Mouse (Mus musculus) forebrain, embryonic 14.5 days (tissue): ENCODE measurements around the gene Tlr7. TPM values are rescaled to one million over a fixed set of nuclear protein-coding genes. Genes with fewer than 3 reads are reported as not detected.
"Not testable (repeated sequence)": the region's sequence is repeated elsewhere in the genome, so short reads cannot be mapped to it uniquely, and the experiment has no call there.

Experiments used
- ATAC-seq: fragments of 200-750 bp; cut with Nextera tagmentation; 2 replicates; pipeline ENCODE4 v1.8.0; 2017; ENCODE audit warnings: mild to moderate bottlenecking, moderate library complexity
- DNase-seq: peaks from one replicate; pipeline ENCODE4 v3.0.0-alpha.2; 2015; ENCODE audit warnings: low spot score
- H3K27ac ChIP-seq: fragments of 300-500 bp; sonication (generic); 2 replicates; pipeline ENCODE4 v1.5.1; 2014; ENCODE audit warnings: low read depth, mild to moderate bottlenecking, control low read depth, low read length, moderate library complexity
- H3K27me3 ChIP-seq: fragments of 300-500 bp; sonication (generic); replicated peaks from 2 replicates; pipeline ENCODE4 v1.6.1; 2014; ENCODE audit warnings: low read length, control low read depth, mixed read lengths; ENCODE audit not compliant: control insufficient read depth, insufficient read depth
- H3K36me3 ChIP-seq: fragments of 300-500 bp; sonication (generic); 2 replicates; pipeline ENCODE4 v1.6.1; 2014; ENCODE audit warnings: low read length, control low read depth; ENCODE audit not compliant: control insufficient read depth, insufficient read depth
- H3K4me1 ChIP-seq: fragments of 300-500 bp; sonication (generic); 2 replicates; pipeline ENCODE4 v1.6.1; 2014; ENCODE audit warnings: antibody characterized with exemption, low read length, control low read depth; ENCODE audit not compliant: control insufficient read depth, insufficient read depth
- H3K4me2 ChIP-seq: fragments of 300-500 bp; sonication (generic); 2 replicates; pipeline ENCODE4 v1.6.1; 2014; ENCODE audit warnings: mild to moderate bottlenecking, control low read depth, low read length
- H3K4me3 ChIP-seq: fragments of 300-500 bp; sonication (generic); 2 replicates; pipeline ENCODE4 v1.5.1; 2014; ENCODE audit warnings: low read depth, low read length, control low read depth
- H3K9ac ChIP-seq: fragments of 300-500 bp; sonication (generic); 2 replicates; pipeline ENCODE4 v1.6.1; 2014; ENCODE audit warnings: mild to moderate bottlenecking, low read length, control low read depth, moderate library complexity
- H3K9me3 ChIP-seq: fragments of 300-500 bp; sonication (generic); replicated peaks from 2 replicates; pipeline ENCODE4 v1.6.1; 2016; ENCODE audit warnings: low read length, control low read depth, mixed read lengths; ENCODE audit not compliant: control insufficient read depth
- WGBS: fragments of 180-500 bp; shearing (Covaris S2); extraction: QIAGEN DNeasy Blood & Tissue Kit; methylation state at CpG from one replicate; pipeline ENCODE4 v1.1.7; 2014; 5-methylcytosine and 5-hydroxymethylcytosine counted together
- polyA plus RNA-seq: library from polyadenylated mRNA; unstranded; fragments of >200 nt; fragmentation: Nextera tagmentation; extraction: Ambion mirVana; gene quantifications from 2 replicates; pipeline ENCODE4 v1.2.1, GENCODE M21; 2014

The Tlr7 gene
- polyA plus RNA-seq = 0.48 and 1.7 TPM in 2 replicates

DNA sequence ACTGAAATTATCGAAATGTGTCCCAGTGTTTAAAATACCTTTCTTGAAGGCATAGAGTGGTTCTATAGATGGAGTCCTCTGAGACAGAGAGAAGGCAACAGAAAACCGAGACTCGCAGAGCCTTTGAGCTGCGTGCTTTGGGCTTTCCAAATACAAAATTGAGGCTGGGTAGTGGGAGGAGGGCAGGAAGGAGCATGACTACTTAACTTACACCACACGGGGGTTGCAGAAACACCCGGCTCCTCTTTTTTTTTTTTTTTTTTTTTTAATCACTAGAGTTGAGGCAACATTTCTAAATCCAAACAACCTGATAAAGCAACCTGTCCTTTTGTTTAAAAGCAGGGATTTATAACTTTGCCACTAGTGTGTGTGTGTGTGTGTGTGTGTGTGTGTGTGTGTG, at the start of gene Tlr7:
Gene Tlr7, minus strand, starts transcription at position 160 of the 400 bp plus-strand sequence.
- no peak for DNase-seq

DNA sequence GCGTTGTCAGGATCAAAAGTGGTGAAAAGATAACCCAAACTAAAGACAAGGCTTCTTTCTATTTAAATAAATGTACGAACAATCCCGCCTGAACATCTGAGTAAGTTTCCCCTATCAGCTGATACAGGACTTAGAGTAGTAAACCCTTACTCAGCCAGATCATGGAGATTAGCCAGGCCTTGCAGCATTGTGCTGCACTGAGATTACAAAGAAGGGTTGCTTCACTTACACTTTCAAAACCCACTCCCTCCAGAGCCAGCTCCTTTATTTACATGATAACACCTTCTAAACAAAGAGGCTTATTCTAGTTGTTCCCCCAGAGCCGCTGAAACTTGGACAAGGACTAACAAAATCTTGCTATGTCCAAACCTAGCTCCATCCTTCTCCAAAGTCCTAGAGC, 49.7 kb upstream of the Tlr7 start:
- ATAC-seq = no peak
- no peak for DNase-seq
- Histone ChIP-seq H3K4me3 (no peak overlapping the region), H3K9ac (no peak overlapping the region), H3K27ac (no peak overlapping the region), H3K36me3 (no peaks in the 10 kb centered on the region), H3K4me1 (no peaks in the 10 kb centered on the region), H3K4me2 (no peak overlapping the region), H3K9me3 (no peaks in the 10 kb centered on the region), H3K27me3 (no peaks in the 10 kb centered on the region)
- WGBS = 57% methylated on average over 4 of the region's 4 CpGs

More for the DNA sequence above, at the start of gene Tlr7:
- Histone ChIP-seq H3K4me1 (no peaks in the 10 kb centered on the region), H3K36me3 (no peaks in the 10 kb centered on the region), H3K4me3 (no peak within 1 kb of the TSS), H3K9me3 (no peaks in the 10 kb centered on the region), H3K4me2 (no peak within 1 kb of the TSS), H3K9ac (no peak within 1 kb of the TSS), H3K27ac (no peak within 1 kb of the TSS), H3K27me3 (no peaks in the 10 kb centered on the region)
- ATAC-seq = no peak
- 84% methylated on average over 6 of the region's 6 CpGs for WGBS

DNA sequence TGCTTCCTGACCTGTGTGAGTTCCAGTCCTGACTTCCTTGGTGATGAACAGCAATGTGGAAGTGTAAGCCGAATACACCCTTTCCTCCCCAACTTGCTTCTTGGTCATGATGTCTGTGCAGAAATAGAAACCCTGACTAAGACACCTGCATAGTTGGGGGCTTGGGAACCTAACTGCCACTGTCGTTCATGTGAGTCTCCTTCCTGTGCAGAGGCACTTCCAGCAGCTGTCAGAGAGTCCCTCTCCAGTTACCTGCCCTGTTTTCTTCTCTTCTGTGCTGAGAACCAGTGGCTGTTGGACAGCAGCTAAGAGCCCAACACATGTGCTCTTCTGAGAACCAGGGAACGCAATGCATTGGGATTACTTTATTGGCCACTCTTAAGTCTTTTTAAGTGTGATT, 30.9 kb upstream of the Tlr7 start:
- not testable (repeated sequence) for ATAC-seq, DNase-seq, H3K36me3 ChIP-seq, H3K4me2 ChIP-seq, H3K27ac ChIP-seq, H3K9me3 ChIP-seq, H3K27me3 ChIP-seq, H3K9ac ChIP-seq, H3K4me1 ChIP-seq, H3K4me3 ChIP-seq
- WGBS = 89% methylated on average over 3 of the region's 3 CpGs

DNA sequence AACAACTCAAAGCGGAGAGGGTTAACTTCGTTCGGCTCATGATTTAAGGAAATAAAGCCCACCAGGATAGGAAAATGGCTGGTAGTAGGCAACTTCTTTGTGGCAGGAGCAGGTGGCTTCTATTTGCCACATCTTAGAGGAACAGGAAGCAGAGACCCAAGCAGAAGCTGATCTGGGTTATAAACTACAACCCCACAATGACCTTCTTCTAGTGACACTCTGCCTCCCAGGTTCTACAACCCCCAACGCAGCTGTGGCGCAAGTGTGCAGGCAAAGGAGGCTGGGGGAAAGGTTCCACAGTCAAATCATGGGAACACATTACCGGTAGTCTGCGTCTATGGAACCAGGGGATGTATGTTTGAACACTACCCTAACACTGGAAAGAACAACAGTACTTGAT, 29.3 kb upstream of the Tlr7 start:
- Histone ChIP-seq H3K4me2 (no peak overlapping the region), H3K4me1 (no peaks in the 10 kb centered on the region), H3K4me3 (no peak overlapping the region), H3K27ac (no peak overlapping the region), H3K36me3 (no peaks in the 10 kb centered on the region), H3K27me3 (no peaks in the 10 kb centered on the region), H3K9ac (no peak overlapping the region), H3K9me3 (no peaks in the 10 kb centered on the region)
- ATAC-seq = no peak
- DNase-seq = no peak
- 90% methylated on average over 7 of the region's 7 CpGs for WGBS

DNA sequence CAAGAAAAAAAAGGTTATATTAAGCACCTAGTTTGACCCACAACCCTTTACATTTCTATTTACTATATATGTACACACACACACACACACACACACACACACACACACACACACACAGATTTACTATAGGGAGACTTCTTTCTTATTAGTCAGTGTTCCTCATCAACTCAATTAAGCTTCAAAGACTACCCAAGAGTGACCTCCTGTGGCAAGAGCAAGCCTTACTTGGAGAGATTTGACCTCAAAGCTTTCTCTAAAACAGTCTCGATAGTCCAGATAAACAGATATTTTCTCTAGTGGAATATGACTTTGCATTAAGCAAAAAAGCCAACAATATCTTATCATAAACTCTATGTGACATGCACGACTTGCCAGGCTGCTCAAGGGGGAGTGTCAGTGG, 27.1 kb upstream of the Tlr7 start:
- H3K27me3 ChIP-seq = no peaks in the 10 kb centered on the region
- 71% methylated on average over 2 of the region's 2 CpGs for WGBS
- no peak overlapping the region for H3K4me3 ChIP-seq
- no peak overlapping the region for H3K4me2 ChIP-seq
- ATAC-seq (no peak), DNase-seq (peak; percentile 17)
- H3K27ac ChIP-seq = no peak overlapping the region
- no peaks in the 10 kb centered on the region for H3K4me1 ChIP-seq
- H3K9me3 ChIP-seq = no peaks in the 10 kb centered on the region
- H3K36me3 ChIP-seq = no peaks in the 10 kb centered on the region
- no peak overlapping the region for H3K9ac ChIP-seq

DNA sequence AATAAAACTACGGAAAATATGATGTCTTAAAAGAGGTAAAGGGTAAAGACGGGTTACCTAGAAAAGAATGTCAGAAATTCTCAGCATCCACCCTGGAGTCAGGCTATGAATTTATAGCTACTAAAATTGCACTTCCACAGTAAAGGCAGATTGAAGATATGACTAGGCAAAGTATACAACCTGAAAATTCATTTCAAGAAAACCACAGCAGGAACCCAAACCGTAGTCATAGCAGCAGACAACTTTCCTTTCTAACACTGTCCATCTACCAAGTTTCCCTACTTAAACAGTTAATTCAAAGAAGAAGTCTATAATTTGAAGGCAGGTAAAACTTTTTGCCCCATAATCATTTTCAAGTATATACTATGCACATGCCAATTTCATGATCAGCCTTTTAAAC, 25.6 kb upstream of the Tlr7 start:
- no peaks in the 10 kb centered on the region for H3K27me3 ChIP-seq
- WGBS = 89% methylated on average over 3 of the region's 3 CpGs
- no peak overlapping the region for H3K27ac ChIP-seq
- no peak overlapping the region for H3K4me3 ChIP-seq
- no peaks in the 10 kb centered on the region for H3K36me3 ChIP-seq
- no peak for ATAC-seq
- no peaks in the 10 kb centered on the region for H3K4me1 ChIP-seq
- H3K4me2 ChIP-seq = no peak overlapping the region
- no peaks in the 10 kb centered on the region for H3K9me3 ChIP-seq
- H3K9ac ChIP-seq = no peak overlapping the region
- no peak for DNase-seq

DNA sequence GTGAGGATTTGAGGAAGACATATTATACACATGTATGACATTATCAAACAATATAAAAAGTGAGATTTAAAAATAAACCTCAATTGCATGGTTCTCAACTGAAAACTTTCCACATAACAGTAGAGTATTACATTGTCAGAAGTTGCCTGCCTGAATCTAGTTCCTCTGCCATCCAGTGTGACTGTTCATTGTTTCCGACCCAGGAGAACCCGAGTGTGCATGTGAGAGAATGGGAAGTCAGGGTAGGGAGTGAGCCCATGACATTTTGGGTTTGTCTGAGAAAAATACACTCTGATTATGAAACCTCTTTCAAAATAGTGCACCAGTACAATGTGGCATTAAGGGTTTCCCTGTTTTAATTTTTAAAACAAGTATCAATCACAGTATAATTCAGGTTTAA, 23.3 kb upstream of the Tlr7 start:
- no peak for ATAC-seq
- Histone ChIP-seq H3K36me3 (no peaks in the 10 kb centered on the region), H3K4me1 (no peaks in the 10 kb centered on the region), H3K9ac (no peak overlapping the region), H3K4me3 (no peak overlapping the region), H3K9me3 (no peaks in the 10 kb centered on the region), H3K4me2 (no peak overlapping the region), H3K27me3 (no peaks in the 10 kb centered on the region), H3K27ac (no peak overlapping the region)
- 90% methylated on average over 2 of the region's 2 CpGs for WGBS
- DNase-seq = no peak

DNA sequence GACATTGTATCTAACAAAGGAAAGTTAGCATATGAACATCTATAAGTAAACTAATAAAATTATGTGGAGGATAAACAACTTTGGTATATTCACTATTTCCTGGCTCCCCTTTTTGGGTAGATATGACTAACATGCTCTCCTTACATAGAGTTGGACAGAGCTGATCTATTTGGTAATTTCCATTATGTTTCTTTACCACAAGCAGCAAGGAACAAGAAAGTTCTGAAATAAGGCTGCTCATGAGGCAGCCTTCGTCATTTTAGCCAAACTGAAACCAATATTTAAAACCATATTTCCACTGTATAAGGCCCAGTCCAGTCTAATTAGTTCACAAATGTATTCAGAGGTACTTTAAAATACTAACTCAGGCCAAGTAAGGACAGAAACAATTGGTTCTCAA, 16.1 kb upstream of the Tlr7 start:
- Histone ChIP-seq H3K27me3 (0 out of 2 replicates have a peak, but pooled peaks cover 3% of the 10 kb centered on the region), H3K4me2 (no peak overlapping the region), H3K36me3 (no peaks in the 10 kb centered on the region), H3K9me3 (no peaks in the 10 kb centered on the region), H3K9ac (no peak overlapping the region), H3K4me3 (no peak overlapping the region), H3K27ac (no peak overlapping the region), H3K4me1 (no peaks in the 10 kb centered on the region)
- DNase-seq (no peak), ATAC-seq (no peak)
- WGBS = 82% methylated on average over 1 of the region's 1 CpGs

DNA sequence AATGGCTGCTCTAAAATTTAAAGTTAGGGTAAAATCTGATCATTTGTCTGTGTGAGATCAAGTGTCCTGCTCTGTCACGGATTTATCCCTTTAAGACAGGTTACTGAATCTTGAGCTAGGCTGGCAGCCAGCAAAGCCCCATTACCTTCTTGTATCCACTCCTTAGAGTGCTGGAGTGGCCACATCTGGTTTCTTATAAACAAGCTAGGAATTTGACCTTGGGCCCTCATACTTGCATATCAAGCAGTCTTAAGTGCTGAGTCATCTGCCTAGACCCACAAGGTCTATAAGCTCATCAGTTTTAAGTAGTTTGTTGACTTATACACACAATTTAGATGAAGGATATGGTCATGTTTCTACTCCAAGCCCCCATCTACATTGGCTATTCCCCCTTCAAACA, 14.0 kb upstream of the Tlr7 start:
- Histone ChIP-seq H3K27ac (no peak overlapping the region), H3K9ac (no peak overlapping the region), H3K4me2 (no peak overlapping the region), H3K4me1 (no peaks in the 10 kb centered on the region), H3K9me3 (no peaks in the 10 kb centered on the region), H3K27me3 (0 out of 2 replicates have a peak, but pooled peaks cover 3% of the 10 kb centered on the region), H3K36me3 (no peaks in the 10 kb centered on the region), H3K4me3 (no peak overlapping the region)
- DNase-seq (no peak), ATAC-seq (no peak)
- WGBS = 85% methylated on average over 1 of the region's 1 CpGs
